Mouse (Mus musculus) brain, embryonic 14.5 days (tissue): ENCODE results near the gene B2m. TPM values are rescaled to one million over a fixed set of nuclear protein-coding genes. Genes with fewer than 3 reads are reported as not detected.
A peak's percentile ranks its signal among the peaks of the same experiment; 100 is the strongest.

ENCODE experiments used
- DNase-seq: peaks from one replicate; pipeline ENCODE4 v3.0.0-alpha.2; 2011; ENCODE audit warnings: low read depth
- CTCF ChIP-seq: fragments of 200-500 bp; IDR thresholded peaks from 2 replicates; pipeline ENCODE4 v1.5.1; 2012; ENCODE audit warnings: inconsistent platforms, mild to moderate bottlenecking, moderate library complexity, borderline replicate concordance; ENCODE audit not compliant: insufficient read depth, insufficient read length; ENCODE audit errors: extremely low read depth
- POLR2A ChIP-seq: fragments of 200-500 bp; IDR thresholded peaks from 2 replicates; pipeline ENCODE4 v1.6.1; 2012; ENCODE audit warnings: mild to moderate bottlenecking, inconsistent platforms, borderline replicate concordance; ENCODE audit not compliant: poor library complexity, insufficient read depth, insufficient read length, severe bottlenecking; ENCODE audit errors: extremely low read depth
- polyA plus RNA-seq: library from polyadenylated mRNA; depleted of rRNA; stranded (reverse); fragments of >200 nt; gene quantifications from 2 replicates; pipeline ENCODE4 v1.2.3, GENCODE M21; 2012

Gene B2m
- polyA plus RNA-seq, 1 experiment: 52.2 TPM

GRCm38 (mm10) chr2:122153681-122154365 is 6.3 kb downstream of the B2m start:
- DNase-seq: no peak
- TF ChIP-seq CTCF: no peak
- TF ChIP-seq POLR2A: no peak

DNA sequence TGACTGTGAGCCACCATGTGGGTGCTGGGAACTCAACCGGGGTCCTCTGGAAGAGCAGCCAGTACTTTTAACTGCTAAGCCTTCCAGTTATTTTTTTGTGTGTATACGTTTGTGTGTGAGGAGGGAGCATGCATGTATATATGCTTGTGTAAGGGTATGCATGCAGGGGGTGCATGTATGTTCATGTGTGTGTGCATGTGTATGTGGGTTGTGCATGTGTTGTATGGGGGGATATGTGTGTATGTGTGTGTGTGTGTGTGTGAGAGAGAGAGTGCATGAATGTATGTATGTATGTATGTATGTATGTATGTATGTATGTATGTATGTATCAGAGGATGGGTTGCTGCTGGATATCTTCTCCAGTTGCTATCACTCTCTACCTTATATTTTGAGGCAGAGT is 7.0 kb downstream of the B2m start:
- no peak for TF ChIP-seq CTCF
- DNase-seq: no peak

DNA sequence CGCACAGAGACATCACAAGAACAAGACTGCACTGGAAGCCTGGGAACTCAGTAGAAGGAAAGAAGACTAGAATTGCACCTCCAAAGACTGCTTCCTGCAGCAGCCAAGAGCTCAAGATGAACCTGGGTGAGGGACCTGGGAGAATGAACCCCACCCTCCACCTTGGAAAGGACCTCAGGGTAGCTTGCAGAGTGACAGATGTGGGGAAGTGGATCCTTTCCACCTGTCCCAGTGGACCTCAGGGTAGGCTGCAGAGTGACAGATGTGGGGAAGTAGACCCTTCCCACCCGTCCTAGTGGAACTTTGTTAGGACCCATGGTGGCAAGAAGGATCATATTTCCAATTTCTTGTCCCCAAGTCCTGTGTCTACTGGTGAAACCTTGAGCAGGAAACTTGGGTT is 7.8 kb downstream of the B2m start:
- TF ChIP-seq CTCF: no peak
- no peak for TF ChIP-seq POLR2A
- no peak for DNase-seq

GRCm38 (mm10) chr2:122156051-122156700 is 8.7 kb downstream of the B2m start:
- no peak for DNase-seq
- TF ChIP-seq POLR2A: no peak
- TF ChIP-seq CTCF: no peak

DNA sequence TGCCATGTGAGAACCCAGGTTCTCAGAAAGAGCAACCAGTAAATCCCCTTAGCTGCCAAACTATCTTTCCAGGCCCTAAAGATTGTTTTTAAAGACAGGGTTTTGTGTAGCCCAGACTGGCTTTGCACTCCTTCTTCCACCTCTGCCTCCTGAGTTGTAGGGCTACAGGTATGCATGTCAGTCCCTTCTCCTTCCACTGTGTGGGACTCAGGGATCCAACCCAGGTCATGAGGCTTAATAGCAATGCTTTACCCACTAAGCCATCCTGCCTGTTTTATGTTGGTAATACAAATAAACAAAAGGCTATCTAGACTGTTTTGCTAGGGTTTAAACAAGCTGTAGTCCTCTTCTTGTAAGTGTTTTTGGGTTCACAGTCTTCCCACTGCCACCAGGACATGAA is 10.1 kb downstream of the B2m start:
- no peak for TF ChIP-seq CTCF
- TF ChIP-seq POLR2A: no peak
- no peak for DNase-seq

DNA sequence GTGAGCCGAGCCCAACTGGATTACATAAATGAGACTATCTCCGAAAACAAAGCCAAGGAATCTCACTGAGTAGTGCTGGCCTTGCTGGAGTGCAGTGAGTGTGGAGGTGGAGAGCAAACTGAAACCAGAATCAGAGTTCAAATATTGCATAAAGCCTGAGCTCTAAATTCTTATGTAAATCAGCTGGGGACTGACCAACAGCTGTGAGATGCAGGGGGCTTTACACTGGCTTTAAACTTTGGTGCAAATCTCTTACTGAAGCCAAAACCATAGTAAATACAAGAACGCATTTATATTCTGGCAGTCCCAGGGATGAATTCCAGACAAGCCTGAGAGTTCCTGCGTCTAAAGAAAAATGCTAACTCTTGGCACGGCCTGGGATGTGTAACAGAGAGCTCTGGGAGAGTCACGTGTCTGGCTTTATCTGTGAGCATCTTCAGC is 10.9 kb downstream of the B2m start:
- DNase-seq: no peak
- no peak for TF ChIP-seq CTCF
- no peak for TF ChIP-seq POLR2A

DNA sequence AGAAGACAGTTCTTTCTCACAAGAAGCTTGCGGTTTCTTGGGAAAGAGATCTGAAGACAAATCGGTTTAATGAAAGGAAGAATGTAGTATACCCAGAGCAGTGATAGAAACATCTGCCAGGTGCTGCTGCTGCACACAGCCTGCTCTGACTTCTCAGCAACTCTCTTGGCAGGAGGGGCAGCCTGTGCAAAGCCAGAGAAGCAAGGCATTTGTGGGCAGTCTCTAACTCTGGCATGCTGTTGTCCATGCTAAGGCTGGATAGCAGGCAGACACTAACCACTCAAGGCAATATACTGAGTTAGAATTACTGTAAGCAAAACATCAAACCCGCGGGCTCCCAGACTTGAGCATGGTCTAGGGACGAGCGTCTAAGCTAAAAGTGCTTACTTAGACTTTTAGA is 12.2 kb downstream of the B2m start:
- TF ChIP-seq CTCF (no peak), POLR2A (no peak)
- no peak for DNase-seq

DNA sequence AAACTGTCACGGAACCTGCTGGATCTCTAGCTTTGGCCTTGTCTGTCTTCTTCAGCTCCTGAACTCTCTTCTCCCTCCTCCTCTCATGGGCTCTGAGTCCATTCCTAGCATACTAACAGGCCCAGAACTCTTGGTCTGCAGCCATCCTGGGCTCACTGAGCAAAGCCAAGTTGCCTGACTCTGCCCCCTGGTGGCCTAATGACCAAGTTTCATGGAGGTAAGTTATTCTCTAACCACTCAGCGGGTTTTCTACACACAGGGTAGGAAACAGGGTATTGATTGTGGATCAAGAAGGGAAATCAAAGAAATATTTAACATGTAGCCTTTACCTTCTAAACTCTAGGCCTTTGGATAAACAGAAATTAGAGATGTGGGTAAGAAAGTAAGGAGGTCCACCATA is 13.2 kb downstream of the B2m start, which contains the start of gene Trim69:
Gene Trim69 (plus strand): TSS at position 21 of the 400 bp plus-strand sequence.
- TF ChIP-seq POLR2A (no peak), CTCF (peak; percentile 82)
- peak; percentile 82 for DNase-seq

GRCm38 (mm10) chr2:122161542-122161941 is 14.1 kb downstream of the B2m start:
- no peak for DNase-seq
- TF ChIP-seq POLR2A: no peak
- TF ChIP-seq CTCF: no peak

GRCm38 (mm10) chr2:122162529-122162928 is 15.0 kb downstream of the B2m start:
- no peak for TF ChIP-seq POLR2A
- no peak for TF ChIP-seq CTCF
- DNase-seq: no peak

GRCm38 (mm10) chr2:122163430-122164195 is 16.1 kb downstream of the B2m start:
- TF ChIP-seq POLR2A (no peak), CTCF (no peak)

GRCm38 (mm10) chr2:122164293-122164692 is 16.8 kb downstream of the B2m start:
- no peak for DNase-seq
- TF ChIP-seq CTCF: no peak

More at GRCm38 (mm10) chr2:122163430-122164195, 16.1 kb downstream of the B2m start:
- no peak for DNase-seq

DNA sequence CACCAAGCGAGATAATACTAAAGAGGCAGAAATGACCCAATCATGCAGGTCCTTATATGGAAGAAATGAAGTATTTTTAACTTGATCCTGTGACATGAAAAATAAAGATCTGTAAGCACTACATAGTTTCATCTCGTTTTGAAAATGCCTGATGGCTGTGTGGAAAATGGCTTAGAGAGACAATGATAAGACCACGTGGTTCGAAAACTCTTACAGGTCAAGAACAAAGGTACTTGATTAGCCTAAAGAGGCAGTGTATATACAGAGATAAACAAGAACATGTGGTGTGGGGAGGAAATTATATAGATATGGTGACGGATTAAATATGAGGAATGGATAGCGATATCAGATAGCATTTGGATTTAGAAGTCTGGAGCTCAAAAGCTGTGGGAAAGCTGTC is 23.8 kb downstream of the B2m start:
- no peak for DNase-seq
- no peak for TF ChIP-seq CTCF
- no peak for TF ChIP-seq POLR2A

- no peak for TF ChIP-seq CTCF
- no peak for TF ChIP-seq POLR2A
- DNase-seq: peak; percentile 66
Observed at GRCm38 (mm10) chr2:122172188-122172587, 24.7 kb downstream of the B2m start.
